Mouse (Mus musculus): ENCODE data around the gene Rps16. TPM values are rescaled to one million over a fixed set of nuclear protein-coding genes. Genes with fewer than 3 reads are reported as not detected.

The Rps16 gene
- polyA plus RNA-seq, 1 experiment = 6,019 TPM

DNA sequence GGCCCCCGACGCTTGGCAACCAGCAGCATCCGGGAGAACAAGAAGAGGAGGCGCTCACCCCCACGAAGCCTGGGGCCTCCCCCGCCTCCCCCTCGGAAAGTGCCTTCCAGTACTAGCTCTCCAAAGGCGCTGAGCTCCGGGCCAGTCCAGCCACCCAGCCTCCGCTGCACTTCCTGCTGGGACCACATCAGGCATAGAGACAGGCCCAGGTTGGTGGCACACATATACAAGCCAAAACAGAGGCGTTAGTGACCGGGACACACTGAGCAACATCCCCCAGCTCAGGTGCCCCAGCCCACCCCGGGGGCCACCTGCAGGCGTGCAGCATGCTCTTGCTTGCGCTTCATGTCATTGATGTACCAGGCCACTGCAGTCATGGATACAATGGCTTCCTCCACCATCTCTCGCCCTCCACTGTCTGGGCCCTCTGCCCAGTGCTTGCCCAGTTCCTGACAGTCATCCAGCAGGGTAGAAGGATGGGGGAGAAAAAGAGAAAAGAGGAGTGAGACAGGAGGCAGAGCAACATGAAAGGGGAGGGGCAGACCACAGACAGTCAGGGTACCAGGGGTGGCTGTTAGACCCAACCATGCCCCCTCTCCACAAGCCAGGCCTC lies 17.3 kb downstream of the Rps16 start:
- Histone ChIP-seq H3K36me3 (ENCODE audit: control insufficient read depth, insufficient read depth) (peaks cover 15% of the 10 kb centered on the region), H3ac (ENCODE audit: control insufficient read depth, insufficient read length, low read depth) (no peak overlapping the region), H3K27me3 (ENCODE audit: control insufficient read depth, insufficient read depth, insufficient read length) (no peaks in the 10 kb centered on the region), H3K79me2 (ENCODE audit: control insufficient read depth, insufficient read depth) (peaks cover 38% of the 10 kb centered on the region), H3K4me3 (ENCODE audit: insufficient read depth, poor library complexity, severe bottlenecking) (no peak overlapping the region), H3K79me3 (ENCODE audit: low read depth) (peaks cover 17% of the 10 kb centered on the region)
- no peak for TF ChIP-seq USF1 (IDR thresholded peaks at IDR 0.05; ENCODE audit: low read depth)
- no peak for TF ChIP-seq MAX (IDR thresholded peaks at IDR 0.05)
- no peak for TF ChIP-seq CEBPB (IDR thresholded peaks at IDR 0.05; ENCODE audit: low read depth)
- TF ChIP-seq CTCF (IDR thresholded peaks at IDR 0.05; ENCODE audit: control insufficient read depth, insufficient read depth, insufficient read length) = no peak
- no peak for TF ChIP-seq FOSL1 (IDR thresholded peaks at IDR 0.05; ENCODE audit: insufficient read depth, low read length, poor library complexity, severe bottlenecking)
- TF ChIP-seq MYOD1 (IDR thresholded peaks at IDR 0.05; ENCODE audit: control insufficient read depth, insufficient read length, low read depth) = no peak
- TF ChIP-seq MYOG (IDR thresholded peaks at IDR 0.05; ENCODE audit: control insufficient read depth, extremely low read depth, insufficient read length) = no peak

DNA sequence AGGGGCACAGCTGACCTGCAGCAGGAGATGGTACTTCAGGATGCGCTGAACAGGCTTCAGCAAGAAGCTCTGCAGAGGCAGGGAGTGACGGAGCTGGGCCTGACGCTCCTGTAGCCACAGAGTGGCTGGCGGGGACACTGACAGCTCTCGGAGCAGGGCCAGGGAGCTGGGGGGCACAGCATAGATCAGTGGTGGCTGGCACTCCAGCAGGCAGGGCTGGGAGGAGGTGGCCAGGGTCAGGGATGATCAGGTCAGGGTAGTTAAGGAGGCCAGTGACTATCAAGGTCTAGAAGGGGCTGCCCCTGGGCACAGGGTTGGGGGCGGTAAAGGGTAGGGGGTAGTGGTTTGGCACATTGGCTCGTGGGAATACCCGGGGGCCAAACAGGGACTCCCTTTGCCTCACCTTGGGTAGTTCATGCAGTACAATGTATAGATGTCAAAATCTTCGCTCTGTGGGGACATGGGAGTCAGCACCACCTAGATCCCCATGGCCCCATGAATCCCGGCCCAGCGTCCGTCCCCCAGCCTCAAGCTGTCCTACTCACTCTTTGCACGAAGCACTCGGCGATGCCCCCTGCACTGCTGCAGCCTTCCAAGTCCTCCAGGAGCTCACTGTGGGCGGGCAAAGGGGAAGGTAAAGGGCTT lies 17.9 kb downstream of the Rps16 start:
- no peak overlapping the region for H3ac ChIP-seq (ENCODE audit: control insufficient read depth, insufficient read length, low read depth)
- peaks cover 17% of the 10 kb centered on the region for H3K79me3 ChIP-seq (ENCODE audit: low read depth)
- no peak overlapping the region for H3K4me3 ChIP-seq (ENCODE audit: insufficient read depth, poor library complexity, severe bottlenecking)
- H3K27me3 ChIP-seq (ENCODE audit: control insufficient read depth, insufficient read depth, insufficient read length) = no peaks in the 10 kb centered on the region
- peaks cover 15% of the 10 kb centered on the region for H3K36me3 ChIP-seq (ENCODE audit: control insufficient read depth, insufficient read depth)
- TF ChIP-seq CTCF (IDR thresholded peaks at IDR 0.05; ENCODE audit: control insufficient read depth, insufficient read depth, insufficient read length) (no peak), USF1 (IDR thresholded peaks at IDR 0.05; ENCODE audit: low read depth) (no peak), CEBPB (IDR thresholded peaks at IDR 0.05; ENCODE audit: low read depth) (no peak), MYOD1 (IDR thresholded peaks at IDR 0.05; ENCODE audit: control insufficient read depth, insufficient read length, low read depth) (no peak), FOSL1 (IDR thresholded peaks at IDR 0.05; ENCODE audit: insufficient read depth, low read length, poor library complexity, severe bottlenecking) (no peak), MAX (IDR thresholded peaks at IDR 0.05) (no peak)
- peaks cover 38% of the 10 kb centered on the region for H3K79me2 ChIP-seq (ENCODE audit: control insufficient read depth, insufficient read depth)

- no peaks in the 10 kb centered on the region for H3K27me3 ChIP-seq (ENCODE audit: control insufficient read depth, insufficient read depth, insufficient read length)
- H3K4me3 ChIP-seq (ENCODE audit: insufficient read depth, poor library complexity, severe bottlenecking) = no peak overlapping the region
- no peak overlapping the region for H3ac ChIP-seq (ENCODE audit: control insufficient read depth, insufficient read length, low read depth)
- TF ChIP-seq FOSL1 (IDR thresholded peaks at IDR 0.05; ENCODE audit: insufficient read depth, low read length, poor library complexity, severe bottlenecking) = no peak
- H3K79me2 ChIP-seq (ENCODE audit: control insufficient read depth, insufficient read depth) = peaks cover 38% of the 10 kb centered on the region
- H3K79me3 ChIP-seq (ENCODE audit: low read depth) = peaks cover 17% of the 10 kb centered on the region
- peaks cover 8% of the 10 kb centered on the region for H3K36me3 ChIP-seq (ENCODE audit: control insufficient read depth, insufficient read depth)
These were observed 19.6 kb downstream of the Rps16 start for GRCm38 (mm10) chr7:28370051-28370450.

DNA sequence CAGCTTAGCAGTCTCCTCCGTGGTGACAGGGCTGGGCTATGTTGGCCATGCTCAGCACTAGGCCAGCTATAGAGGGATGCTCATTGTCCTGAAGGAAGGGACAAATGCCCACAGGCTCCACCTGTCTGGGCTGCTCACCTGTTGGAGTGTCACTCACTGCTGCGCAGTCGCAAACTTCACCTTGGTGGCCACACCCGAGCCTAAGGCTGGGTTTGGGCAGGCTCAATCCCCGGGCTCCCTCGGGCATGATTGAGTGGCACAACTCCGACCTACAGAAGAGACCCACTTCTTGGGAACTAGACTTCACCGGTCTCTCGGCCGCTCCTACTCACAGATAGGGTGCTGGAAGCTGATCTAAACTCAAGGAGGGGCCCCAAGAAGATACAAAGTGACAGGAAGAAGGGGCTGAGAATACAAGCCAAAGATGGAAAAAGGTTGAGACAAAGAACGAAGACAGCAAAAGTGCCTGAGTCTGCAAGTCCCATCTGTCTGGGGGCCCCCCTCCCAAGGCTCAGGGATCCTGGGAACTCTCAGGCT lies 20.6 kb downstream of the Rps16 start:
- Histone ChIP-seq H3ac (ENCODE audit: control insufficient read depth, insufficient read length, low read depth) (peak overlapping the region; percentile 79), H3K36me3 (ENCODE audit: control insufficient read depth, insufficient read depth) (peaks cover 8% of the 10 kb centered on the region), H3K79me2 (ENCODE audit: control insufficient read depth, insufficient read depth) (peaks cover 38% of the 10 kb centered on the region), H3K4me3 (ENCODE audit: insufficient read depth, poor library complexity, severe bottlenecking) (peak overlapping the region; percentile 59), H3K27me3 (ENCODE audit: control insufficient read depth, insufficient read depth, insufficient read length) (no peaks in the 10 kb centered on the region), H3K79me3 (ENCODE audit: low read depth) (peaks cover 17% of the 10 kb centered on the region)
- TF ChIP-seq CEBPB (IDR thresholded peaks at IDR 0.05; ENCODE audit: low read depth) (no peak), FOSL1 (IDR thresholded peaks at IDR 0.05; ENCODE audit: insufficient read depth, low read length, poor library complexity, severe bottlenecking) (no peak), USF1 (IDR thresholded peaks at IDR 0.05; ENCODE audit: low read depth) (no peak), MYOG (IDR thresholded peaks at IDR 0.05; ENCODE audit: control insufficient read depth, extremely low read depth, insufficient read length) (no peak), MYOD1 (IDR thresholded peaks at IDR 0.05; ENCODE audit: control insufficient read depth, insufficient read length, low read depth) (no peak), CTCF (IDR thresholded peaks at IDR 0.05; ENCODE audit: control insufficient read depth, insufficient read depth, insufficient read length) (no peak), MAX (IDR thresholded peaks at IDR 0.05) (no peak)

DNA sequence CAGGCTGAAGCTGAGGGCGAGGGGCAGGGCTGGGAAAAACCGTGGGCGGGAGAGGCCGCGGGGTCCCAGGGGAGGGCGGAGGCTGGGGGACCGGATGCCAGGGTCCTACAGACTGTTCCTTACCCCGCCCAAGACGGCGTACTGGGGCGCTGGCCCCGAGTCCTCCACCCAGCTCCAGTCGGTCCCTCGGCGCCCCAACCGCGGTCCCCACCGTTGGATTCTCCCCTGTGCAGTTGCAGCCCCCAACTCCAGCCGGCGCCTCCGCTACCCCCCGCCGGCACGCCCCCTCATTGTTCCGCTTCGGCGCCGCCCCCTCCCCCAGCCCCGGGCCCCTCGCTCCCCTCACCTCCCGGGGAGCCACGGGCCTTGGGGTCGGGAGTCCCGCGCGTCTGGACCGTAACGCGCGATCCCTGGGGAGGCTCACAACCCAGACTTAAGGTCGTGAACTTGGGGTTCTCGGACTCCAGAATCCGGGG lies 21.1 kb downstream of the Rps16 start:
- TF ChIP-seq FOSL1 (IDR thresholded peaks at IDR 0.05; ENCODE audit: insufficient read depth, low read length, poor library complexity, severe bottlenecking) = no peak
- no peak for TF ChIP-seq CEBPB (IDR thresholded peaks at IDR 0.05; ENCODE audit: low read depth)
- no peak for TF ChIP-seq MAX (IDR thresholded peaks at IDR 0.05)
- no peak for TF ChIP-seq MYOG (IDR thresholded peaks at IDR 0.05; ENCODE audit: control insufficient read depth, extremely low read depth, insufficient read length)
- TF ChIP-seq CTCF (IDR thresholded peaks at IDR 0.05; ENCODE audit: control insufficient read depth, insufficient read depth, insufficient read length) = no peak
- TF ChIP-seq USF1 (IDR thresholded peaks at IDR 0.05; ENCODE audit: low read depth) = no peak
- TF ChIP-seq MYOD1 (IDR thresholded peaks at IDR 0.05; ENCODE audit: control insufficient read depth, insufficient read length, low read depth) = no peak
- Histone ChIP-seq H3ac (ENCODE audit: control insufficient read depth, insufficient read length, low read depth) (peak overlapping the region; percentile 79), H3K4me3 (ENCODE audit: insufficient read depth, poor library complexity, severe bottlenecking) (peak overlapping the region; percentile 59), H3K79me3 (ENCODE audit: low read depth) (peaks cover 17% of the 10 kb centered on the region), H3K27me3 (ENCODE audit: control insufficient read depth, insufficient read depth, insufficient read length) (no peaks in the 10 kb centered on the region), H3K36me3 (ENCODE audit: control insufficient read depth, insufficient read depth) (peaks cover 8% of the 10 kb centered on the region), H3K79me2 (ENCODE audit: control insufficient read depth, insufficient read depth) (peaks cover 41% of the 10 kb centered on the region)
